Mouse (Mus musculus) urinary bladder, postnatal 25 days (tissue): ENCODE measurements at regions not wholly inside any gene's neighbourhood (a gene's known extent, or its start where the extent isn't known, plus 50 kb on each side); places are given as distances from the start of the nearest gene placed in this dataset.

Experiments
- DNase-seq: peaks from one replicate; pipeline ENCODE4 v3.0.0; 2022; ENCODE audit warnings: low spot score

DNA sequence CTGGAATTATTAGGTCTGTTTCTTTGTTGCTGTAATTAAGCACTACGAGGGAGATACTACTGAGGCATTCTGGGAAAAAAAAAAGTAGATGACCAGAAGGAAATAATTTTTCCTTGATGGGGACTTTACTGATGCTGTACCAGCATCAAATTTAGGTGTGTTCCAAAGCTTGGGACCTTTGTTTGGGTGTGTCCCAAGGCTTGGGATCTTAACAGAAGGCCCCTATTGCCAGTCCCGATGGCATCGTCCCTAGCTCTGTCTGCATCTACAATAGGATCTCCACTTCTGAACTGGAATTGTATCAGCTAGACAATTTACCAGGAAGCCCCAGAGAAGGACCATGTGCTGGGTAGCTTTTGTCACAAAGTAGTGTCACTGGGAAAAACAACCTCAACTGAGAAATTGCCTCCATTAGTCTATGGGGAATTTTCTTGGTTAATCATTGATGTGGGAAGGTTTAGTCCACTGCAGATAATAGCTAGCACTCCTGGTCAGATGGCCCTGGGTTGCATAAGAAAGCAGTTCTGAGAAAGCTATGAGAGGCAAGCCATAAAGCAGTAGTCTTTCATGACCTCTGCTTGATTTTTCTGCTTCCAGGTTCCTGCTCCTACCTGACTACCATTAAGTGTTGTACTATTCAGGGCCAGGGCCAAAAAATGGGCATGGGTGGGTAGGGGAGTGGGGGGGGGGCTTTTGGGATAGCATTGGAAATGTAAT lies 392.7 kb downstream of the Igsf11 start:
- DNase-seq, result no peak

DNA sequence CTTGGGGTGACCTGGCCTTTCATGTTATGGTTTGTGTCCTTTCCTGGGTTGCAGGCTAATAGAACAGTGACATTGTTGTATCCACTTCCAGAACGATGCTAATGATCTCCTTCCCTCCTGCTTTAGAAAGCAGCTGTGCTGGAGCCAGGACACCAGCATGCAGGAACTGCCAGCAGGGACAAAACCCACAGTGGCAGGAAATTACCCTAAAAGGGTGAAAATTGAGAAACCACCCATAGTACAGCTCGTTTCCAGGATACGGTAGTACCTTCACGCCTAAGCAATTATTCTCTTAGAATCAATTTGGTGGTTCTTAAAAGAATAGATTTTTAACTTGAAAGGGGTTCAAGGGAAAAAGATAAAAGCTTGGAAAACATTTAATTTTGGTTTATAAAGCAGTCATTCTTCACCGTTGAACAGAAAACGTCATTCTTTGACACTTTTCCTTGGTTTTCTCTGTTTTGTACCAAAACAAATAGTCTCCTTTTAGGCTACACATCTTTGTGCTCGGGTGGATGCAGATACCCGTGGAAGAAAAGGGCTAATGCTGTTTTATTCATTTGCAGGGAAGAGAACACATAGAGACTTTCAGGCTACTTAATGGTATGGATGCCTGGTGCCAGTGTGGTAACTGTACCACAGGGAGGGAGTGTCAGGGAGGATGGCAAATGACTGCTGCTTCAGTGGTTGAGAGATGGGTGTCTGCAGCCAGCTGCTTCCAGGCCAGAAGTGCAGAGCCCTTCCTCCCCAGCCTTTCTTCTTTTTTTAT lies 394.5 kb downstream of the Igsf11 start:
- no peak for DNase-seq

GRCm38 (mm10) chr16:39298856-39299255 lies 406.4 kb downstream of the Igsf11 start:
- no peak for DNase-seq

DNA sequence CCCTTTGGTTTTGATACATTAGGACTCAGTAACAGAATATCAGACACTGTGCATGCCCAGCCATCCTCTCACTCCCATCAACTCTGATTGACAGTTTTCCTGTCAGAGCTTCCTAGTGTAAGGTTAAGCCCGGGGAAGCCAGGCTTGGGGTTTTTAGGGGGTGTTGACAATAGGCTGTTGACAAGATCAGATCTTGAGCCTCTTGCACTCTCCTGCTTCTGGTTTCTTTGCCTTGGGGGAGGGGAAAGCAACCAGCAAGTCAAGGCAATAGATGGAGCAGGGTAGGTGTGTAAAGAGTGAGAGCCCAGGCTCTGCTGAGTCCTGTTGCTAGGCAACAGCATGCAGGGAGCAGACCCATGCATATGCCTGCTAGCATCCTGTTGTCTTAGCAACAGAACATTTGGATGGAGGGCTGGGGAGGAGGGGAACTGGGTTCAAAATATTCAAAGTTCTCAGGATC lies 410.5 kb downstream of the Igsf11 start:
- no peak for DNase-seq

GRCm38 (mm10) chr16:39303371-39303770 lies 410.9 kb downstream of the Igsf11 start:
- no peak for DNase-seq

- no peak for DNase-seq
These were observed 415.5 kb downstream of the Igsf11 start for GRCm38 (mm10) chr16:39307951-39308350.

- peak; percentile 3 for DNase-seq
These were observed 424.5 kb downstream of the Igsf11 start for GRCm38 (mm10) chr16:39316752-39317594.

GRCm38 (mm10) chr16:39325627-39326026 lies 433.2 kb downstream of the Igsf11 start:
- DNase-seq, result no peak

GRCm38 (mm10) chr16:39363657-39364056 lies 471.2 kb downstream of the Igsf11 start:
- no peak for DNase-seq

- no peak for DNase-seq
These were observed 475.8 kb downstream of the Igsf11 start for GRCm38 (mm10) chr16:39368276-39368675.

- no peak for DNase-seq
These were observed 482.1 kb downstream of the Igsf11 start for GRCm38 (mm10) chr16:39374616-39375015.

DNA sequence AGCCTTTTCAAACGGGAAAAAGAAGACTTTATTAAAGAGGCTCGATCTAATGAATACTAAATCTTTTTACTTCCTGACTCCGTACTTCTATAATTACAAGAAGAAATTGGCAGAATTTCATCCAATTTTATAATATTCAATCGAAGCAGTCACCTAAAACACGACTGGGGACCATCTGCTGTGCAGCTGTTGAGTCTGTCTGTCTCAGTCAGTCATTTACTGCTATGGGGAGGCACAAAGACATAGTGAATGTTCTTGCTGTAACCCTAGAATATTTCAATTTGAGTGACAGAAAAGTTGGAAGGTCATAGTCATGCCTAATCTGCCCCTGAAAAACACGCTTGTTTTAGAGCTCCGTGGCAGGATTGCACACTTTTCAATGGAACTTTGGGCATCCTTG lies 487.5 kb downstream of the Igsf11 start:
- no peak for DNase-seq

- DNase-seq, result no peak
These were observed 497.5 kb downstream of the Igsf11 start for GRCm38 (mm10) chr16:39389943-39390342.

GRCm38 (mm10) chr16:39390626-39391025 lies 498.2 kb downstream of the Igsf11 start:
- no peak for DNase-seq

DNA sequence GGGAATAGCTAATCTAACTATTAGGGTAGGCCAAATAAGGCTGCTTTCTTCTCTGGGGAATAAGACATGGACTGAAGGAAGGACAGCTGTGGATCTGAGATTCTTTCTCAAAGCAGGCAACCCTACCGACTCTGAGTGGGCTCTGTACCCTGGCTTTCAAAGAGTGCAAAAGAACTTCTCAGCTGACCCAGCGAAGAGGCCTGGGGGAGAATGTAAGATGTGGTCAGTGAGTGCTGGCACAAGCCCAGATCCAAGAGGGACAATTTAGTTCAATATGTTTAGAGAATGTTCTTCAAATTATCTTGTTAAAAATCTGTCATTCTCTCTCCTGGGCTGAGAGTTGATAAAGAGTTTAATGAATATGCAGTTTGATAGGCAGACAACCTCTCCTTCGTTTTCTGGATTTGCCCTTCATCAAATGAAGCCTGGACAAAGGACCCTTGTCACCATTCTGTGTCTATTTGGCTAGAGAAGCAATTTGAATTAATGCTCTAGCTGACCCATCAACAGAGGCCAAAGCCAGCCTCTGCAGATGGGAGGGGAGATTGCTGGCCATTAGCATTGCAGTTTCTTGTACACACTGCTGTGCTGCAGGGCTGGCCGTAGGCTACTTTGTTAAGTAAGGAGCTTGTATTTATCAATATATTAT lies 509.8 kb downstream of the Igsf11 start:
- DNase-seq, result no peak

- DNase-seq, result no peak
These were observed 539.1 kb downstream of the Igsf11 start for GRCm38 (mm10) chr16:39431581-39431980.

- DNase-seq, result no peak
These were observed 538.4 kb upstream of the Lsamp start for GRCm38 (mm10) chr16:39445740-39446139.

GRCm38 (mm10) chr16:39453400-39454138 lies 530.6 kb upstream of the Lsamp start:
- DNase-seq, result no peak
